Mouse (Mus musculus) myocyte (in vitro differentiated cells): ENCODE data around the gene Olfr960. TPM values are rescaled to one million over a fixed set of nuclear protein-coding genes. Genes with fewer than 3 reads are reported as not detected.

Experiments used
- H3K27me3 ChIP-seq: one replicate; pipeline ENCODE4 v1.6.1; 2011; ENCODE audit not compliant: control insufficient read depth, insufficient read depth, insufficient read length
- H3K36me3 ChIP-seq: one replicate; pipeline ENCODE4 v1.6.1; 2011; ENCODE audit not compliant: control insufficient read depth, insufficient read depth
- H3K4me2 ChIP-seq: one replicate; pipeline ENCODE4 v1.6.1; 2011; ENCODE audit warnings: low read depth, control low read depth
- H3K4me3 ChIP-seq: one replicate; pipeline ENCODE4 v1.5.1; 2011; ENCODE audit warnings: mild to moderate bottlenecking, control low read depth, moderate library complexity
- H3K79me2 ChIP-seq: one replicate; pipeline ENCODE4 v1.6.1; 2011; ENCODE audit not compliant: control insufficient read depth, insufficient read depth
- H3ac ChIP-seq: one replicate; pipeline ENCODE4 v1.6.1; 2011; ENCODE audit not compliant: control insufficient read depth, insufficient read length
- CEBPB ChIP-seq: IDR thresholded peaks from 2 replicates; pipeline ENCODE4 v1.6.1; 2011; ENCODE audit warnings: mild to moderate bottlenecking, moderate library complexity; ENCODE audit not compliant: poor library complexity, insufficient read depth, severe bottlenecking
- E2F4 ChIP-seq: IDR thresholded peaks from one replicate; pipeline ENCODE4 v1.6.1; 2011; ENCODE audit warnings: mild to moderate bottlenecking, control low read depth, moderate library complexity; ENCODE audit not compliant: insufficient read depth
- MAX ChIP-seq: IDR thresholded peaks from one replicate; pipeline ENCODE4 v1.6.1; 2011; ENCODE audit warnings: low read depth, mild to moderate bottlenecking, control low read depth
- MYOD1 ChIP-seq, 3 experiments: IDR thresholded peaks; one replicate each; pipeline ENCODE4 v1.6.1; 2011; ENCODE audit warnings: control low read depth in 2 of 3, low read depth in 2 of 3, mild to moderate bottlenecking in 2 of 3, moderate library complexity in 1 of 3; ENCODE audit not compliant: insufficient read length in 2 of 3, control insufficient read depth in 1 of 3
- MYOG ChIP-seq, 3 experiments: IDR thresholded peaks; one replicate each; pipeline ENCODE4 v1.6.1; 2011; ENCODE audit warnings: control low read depth in 2 of 3, low read depth in 2 of 3, mild to moderate bottlenecking in 2 of 3; ENCODE audit not compliant: insufficient read length in 2 of 3, control insufficient read depth in 1 of 3, insufficient read depth in 1 of 3
- POLR2A ChIP-seq: IDR thresholded peaks from one replicate; pipeline ENCODE4 v1.6.1; 2011; ENCODE audit warnings: low read depth, mild to moderate bottlenecking, control low read depth, moderate library complexity; ENCODE audit not compliant: insufficient read length
- POLR2AphosphoS2 ChIP-seq: IDR thresholded peaks from one replicate; pipeline ENCODE4 v1.6.1; 2011; ENCODE audit warnings: low read depth, control low read depth; ENCODE audit not compliant: insufficient read length
- REST ChIP-seq: IDR thresholded peaks from one replicate; pipeline ENCODE4 v1.6.1; 2011; ENCODE audit warnings: mild to moderate bottlenecking, control low read depth, moderate library complexity; ENCODE audit not compliant: insufficient read depth, insufficient read length
- SRF ChIP-seq: IDR thresholded peaks from one replicate; pipeline ENCODE4 v1.6.1; 2011; ENCODE audit warnings: low read depth; ENCODE audit not compliant: control insufficient read depth, insufficient read length
- TCF12 ChIP-seq: IDR thresholded peaks from one replicate; pipeline ENCODE4 v1.6.1; 2011; ENCODE audit warnings: mild to moderate bottlenecking, control low read depth; ENCODE audit not compliant: poor library complexity, insufficient read depth, severe bottlenecking
- TCF3 ChIP-seq: IDR thresholded peaks from one replicate; pipeline ENCODE4 v1.6.1; 2011; ENCODE audit warnings: low read depth, control low read depth; ENCODE audit not compliant: insufficient read length
- USF1 ChIP-seq: IDR thresholded peaks from one replicate; pipeline ENCODE4 v1.6.1; 2011; ENCODE audit warnings: low read depth, mild to moderate bottlenecking, control low read depth, moderate library complexity
- polyA plus RNA-seq: library from polyadenylated mRNA; unstranded; fragments of >200 nt; fragmentation: generic; extraction: Trizol; gene quantifications from one replicate; pipeline ENCODE4 v1.2.1, GENCODE M21; 2012; ENCODE audit warnings: missing spikeins

Gene Olfr960
- not detected for polyA plus RNA-seq

DNA sequence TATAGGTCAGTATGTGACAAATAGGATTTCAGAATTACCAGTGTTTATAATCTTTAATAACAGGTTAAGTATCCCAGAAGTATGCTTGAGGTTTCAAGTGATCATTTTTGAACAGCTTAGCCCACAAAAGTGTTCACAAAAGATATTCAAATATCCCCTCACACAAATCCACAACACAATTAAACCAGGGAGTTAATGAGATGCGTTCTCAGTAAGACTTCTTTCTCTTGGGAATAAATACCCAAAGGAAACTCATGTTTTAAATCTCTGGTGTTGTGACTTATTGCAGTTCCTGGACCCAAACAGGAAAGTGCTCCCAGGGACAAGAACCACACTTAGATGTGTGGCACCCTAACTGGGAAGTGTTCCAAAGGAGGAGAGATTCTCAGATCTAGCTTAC is at the start of gene Olfr960:
Olfr960 (plus strand) TSS at position 301 of the 400 bp plus-strand sequence.
- no peak within 1 kb of the TSS for H3ac ChIP-seq

DNA sequence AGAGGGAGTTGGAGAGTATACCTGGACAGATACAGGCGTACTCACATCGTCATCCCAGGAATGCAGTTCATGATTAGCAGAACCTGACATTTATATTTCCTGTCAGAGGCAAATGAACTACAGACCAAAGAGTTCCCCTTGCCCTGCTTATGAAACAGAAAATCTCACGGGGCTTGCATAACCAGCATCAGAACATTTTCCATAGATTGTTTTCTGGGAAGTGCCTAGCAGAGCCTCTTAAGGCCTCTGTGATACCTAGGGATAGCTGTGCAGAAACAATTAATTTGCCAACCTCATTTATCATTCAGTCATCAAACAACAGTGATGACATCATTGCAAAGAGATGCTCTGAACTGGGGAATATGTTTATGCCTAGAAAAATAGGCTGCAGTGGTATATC is 45.7 kb upstream of the Olfr960 start, which contains the start of gene Olfr959:
Olfr959 (minus strand) TSS at position 101 of the 400 bp plus-strand sequence.
- H3K4me3 ChIP-seq = no peak within 1 kb of the TSS
- H3ac ChIP-seq = no peak within 1 kb of the TSS
- TF ChIP-seq MYOD1 (IDR thresholded peaks at IDR 0.05; ENCODE audit: control insufficient read depth in 1 of 3, insufficient read length in 2 of 3, low read depth in 2 of 3) (no peak), TCF12 (no peak), MYOG (IDR thresholded peaks at IDR 0.05; ENCODE audit: control insufficient read depth in 1 of 3, insufficient read depth in 1 of 3, insufficient read length in 2 of 3, low read depth in 2 of 3) (no peak), E2F4 (no peak), POLR2AphosphoS2 (no peak), SRF (no peak)
- H3K36me3 ChIP-seq = no peaks in the 10 kb centered on the region
- H3K27me3 ChIP-seq = no peaks in the 10 kb centered on the region
- no peak within 1 kb of the TSS for H3K4me2 ChIP-seq
- no peaks in the 10 kb centered on the region for H3K79me2 ChIP-seq

More for the DNA sequence above, at the start of gene Olfr960:
- H3K4me3 ChIP-seq = no peak within 1 kb of the TSS
- no peak for TF ChIP-seq TCF3
- H3K36me3 ChIP-seq = no peaks in the 10 kb centered on the region
- no peak within 1 kb of the TSS for H3K4me2 ChIP-seq
- H3K79me2 ChIP-seq = no peaks in the 10 kb centered on the region
- no peaks in the 10 kb centered on the region for H3K27me3 ChIP-seq

DNA sequence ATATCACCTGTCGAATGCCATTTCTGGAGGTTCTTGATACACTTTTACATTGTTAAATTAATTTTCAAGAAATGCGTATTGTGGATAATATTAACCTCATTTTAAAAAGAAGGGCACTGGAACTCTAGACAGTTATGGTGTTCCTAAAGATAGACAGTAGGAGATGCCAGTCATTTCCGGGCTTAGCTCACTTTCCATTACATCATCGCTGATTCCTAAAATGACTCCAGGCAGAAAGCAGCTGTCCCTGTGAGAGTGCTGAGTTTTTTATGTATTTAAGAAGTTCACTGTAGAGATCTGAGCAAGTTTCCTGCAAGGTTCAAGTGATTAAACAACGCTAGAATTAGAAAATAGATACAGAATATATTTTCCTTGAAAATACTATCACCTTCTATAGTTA is 44.1 kb upstream of the Olfr960 start:
- Histone ChIP-seq H3K36me3 (no peaks in the 10 kb centered on the region), H3K4me3 (no peak overlapping the region), H3ac (no peak overlapping the region), H3K79me2 (no peaks in the 10 kb centered on the region), H3K4me2 (no peak overlapping the region), H3K27me3 (no peaks in the 10 kb centered on the region)
- TF ChIP-seq USF1 = no peak
- TF ChIP-seq TCF3 = no peak
- no peak for TF ChIP-seq MYOD1 (IDR thresholded peaks at IDR 0.05; ENCODE audit: control insufficient read depth in 1 of 3, insufficient read length in 2 of 3, low read depth in 2 of 3)
- no peak for TF ChIP-seq E2F4
- TF ChIP-seq MYOG (IDR thresholded peaks at IDR 0.05; ENCODE audit: control insufficient read depth in 1 of 3, insufficient read depth in 1 of 3, insufficient read length in 2 of 3, low read depth in 2 of 3) = no peak
- TF ChIP-seq POLR2A = no peak
- no peak for TF ChIP-seq TCF12
- TF ChIP-seq REST = no peak
- TF ChIP-seq CEBPB = no peak
- no peak for TF ChIP-seq POLR2AphosphoS2
- no peak for TF ChIP-seq SRF
- no peak for TF ChIP-seq MAX

DNA sequence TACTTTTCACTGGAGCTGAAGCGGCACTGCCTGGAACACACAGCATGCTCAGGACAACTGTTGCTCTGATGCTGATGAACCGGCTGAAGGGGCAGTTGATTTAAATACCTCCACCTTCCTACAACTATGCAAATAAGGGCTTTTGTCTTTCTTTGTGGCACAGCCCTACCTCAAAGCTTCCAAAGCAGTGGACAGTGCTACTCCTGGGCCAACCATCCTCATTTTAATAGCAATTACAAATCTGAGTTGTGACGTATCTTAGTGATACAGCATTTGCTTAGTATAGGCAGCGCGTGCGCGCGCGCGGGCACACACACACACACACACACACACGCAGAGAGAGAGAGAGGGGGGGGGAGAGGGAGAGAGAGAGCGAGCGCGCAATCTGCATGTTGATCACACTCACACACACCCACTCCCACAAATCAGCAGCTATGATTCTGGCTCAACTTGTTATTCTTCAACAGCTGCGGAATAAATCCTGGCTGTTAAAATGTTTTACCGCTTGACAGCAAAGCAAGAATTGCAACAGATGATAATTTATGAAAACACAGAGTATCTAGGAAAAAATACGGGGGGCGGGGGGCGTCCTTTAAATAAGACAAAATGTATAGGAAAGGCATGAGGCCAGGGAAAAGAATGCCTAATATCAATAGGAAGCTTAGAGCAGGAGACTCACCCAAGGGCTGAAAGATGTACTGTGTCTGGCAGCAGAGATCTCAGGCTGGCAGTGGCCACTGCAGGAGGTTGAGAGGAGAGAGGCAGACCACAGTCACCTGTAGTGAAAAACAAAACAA is 18.4 kb upstream of the Olfr960 start:
- H3K4me2 ChIP-seq = no peak overlapping the region
- H3ac ChIP-seq = no peak overlapping the region
- H3K36me3 ChIP-seq = no peaks in the 10 kb centered on the region
- H3K27me3 ChIP-seq = no peaks in the 10 kb centered on the region
- H3K79me2 ChIP-seq = no peaks in the 10 kb centered on the region
- H3K4me3 ChIP-seq = no peak overlapping the region
- TF ChIP-seq POLR2A (no peak), MAX (no peak), SRF (no peak), E2F4 (no peak), MYOD1 (IDR thresholded peaks at IDR 0.05; ENCODE audit: control insufficient read depth in 1 of 3, insufficient read length in 2 of 3, low read depth in 2 of 3) (no peak), USF1 (no peak), TCF12 (no peak), MYOG (IDR thresholded peaks at IDR 0.05; ENCODE audit: control insufficient read depth in 1 of 3, insufficient read depth in 1 of 3, insufficient read length in 2 of 3, low read depth in 2 of 3) (no peak), POLR2AphosphoS2 (no peak), TCF3 (no peak)

DNA sequence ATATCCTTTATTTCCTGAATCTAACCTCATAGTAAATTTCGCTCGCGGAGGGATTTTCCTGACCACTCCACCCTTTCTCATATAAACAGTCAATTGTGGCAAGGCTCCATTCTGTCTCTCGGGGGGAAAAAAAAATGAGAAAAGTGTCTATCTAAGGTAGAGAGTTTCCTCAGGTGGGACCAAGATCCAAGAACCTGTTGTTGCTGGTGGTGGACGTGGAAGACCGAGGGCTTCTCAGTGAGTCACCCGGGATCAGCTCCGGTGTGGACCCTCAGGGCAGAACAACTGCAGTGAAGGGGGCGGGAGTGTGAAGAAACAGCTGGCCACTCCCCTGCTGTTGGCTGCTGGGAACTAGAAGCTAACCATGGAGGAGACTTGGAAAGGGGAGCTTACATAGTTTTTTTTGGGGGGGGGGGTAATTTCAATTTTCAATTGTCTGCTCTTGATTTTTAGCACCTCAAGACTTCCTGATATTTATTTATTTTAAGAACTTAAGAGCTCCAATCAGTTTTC is 17.8 kb upstream of the Olfr960 start:
- Histone ChIP-seq H3ac (no peak overlapping the region), H3K79me2 (no peaks in the 10 kb centered on the region), H3K27me3 (no peaks in the 10 kb centered on the region), H3K4me3 (no peak overlapping the region), H3K4me2 (no peak overlapping the region), H3K36me3 (no peaks in the 10 kb centered on the region)
- TF ChIP-seq MYOD1 (IDR thresholded peaks at IDR 0.05; ENCODE audit: control insufficient read depth in 1 of 3, insufficient read length in 2 of 3, low read depth in 2 of 3) = no peak
- TF ChIP-seq POLR2AphosphoS2 = no peak
- TF ChIP-seq MYOG (IDR thresholded peaks at IDR 0.05; ENCODE audit: control insufficient read depth in 1 of 3, insufficient read depth in 1 of 3, insufficient read length in 2 of 3, low read depth in 2 of 3) = no peak
- TF ChIP-seq POLR2A = no peak
- TF ChIP-seq SRF = no peak
- TF ChIP-seq TCF3 = no peak
- TF ChIP-seq TCF12 = no peak
- no peak for TF ChIP-seq CEBPB
- TF ChIP-seq E2F4 = no peak
- no peak for TF ChIP-seq USF1
- TF ChIP-seq MAX = no peak
- TF ChIP-seq REST = no peak
